Mouse (Mus musculus): ENCODE data around the gene Rnasel.

DNA sequence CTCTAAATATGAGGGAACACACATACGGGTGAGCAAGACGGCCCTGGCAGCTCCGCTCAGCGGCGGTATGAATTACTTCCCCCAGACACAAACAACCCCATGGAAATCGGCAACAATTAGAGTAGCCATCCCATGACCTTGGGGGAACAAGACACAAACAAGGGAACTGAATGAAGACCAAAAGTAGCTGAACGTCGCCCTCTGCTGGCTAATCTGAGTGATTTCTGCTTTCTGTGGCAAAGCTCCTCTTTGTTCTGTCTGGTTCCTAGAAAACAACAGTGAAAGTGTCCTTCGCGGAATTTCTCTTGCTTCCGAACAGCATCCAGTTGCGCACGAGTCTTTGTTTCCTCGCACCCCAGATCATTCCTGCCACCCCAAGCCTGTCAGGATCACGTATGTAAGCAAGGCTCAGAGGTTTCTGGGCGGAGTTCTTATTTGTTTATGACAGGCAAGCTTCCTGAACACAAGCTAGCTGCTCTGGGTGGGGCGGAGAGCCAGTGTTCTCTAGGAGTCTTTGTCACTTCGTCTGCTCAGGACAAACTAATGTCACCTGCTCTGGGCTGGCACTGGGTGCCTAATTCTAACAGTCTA lies at the start of gene Rnasel:
- TF ChIP-seq CTCF (IDR thresholded peaks at IDR 0.05; ENCODE audit: control insufficient read depth, insufficient read depth, insufficient replicate concordance, low read depth, low read length): peak; percentile 39; the same call in 1 of the 2 replicates
- TF ChIP-seq POLR2A (IDR thresholded peaks at IDR 0.05; ENCODE audit: control insufficient read depth, low read depth, low read length): no peak

Data from testis, adult 2 months (tissue).